Mouse (Mus musculus) heart, embryonic 14.5 days (tissue): ENCODE measurements at regions not wholly inside any gene's neighbourhood (a gene's known extent, or its start where the extent isn't known, plus 50 kb on each side); places are given as distances from the start of the nearest gene placed in this dataset.
A peak's percentile ranks its signal among the peaks of the same experiment; 100 is the strongest.

Experiments
- ATAC-seq: fragments of 200-750 bp; cut with Nextera tagmentation; 2 replicates; pipeline ENCODE4 v1.8.0; 2017; ENCODE audit warnings: low read depth, moderate TSS enrichment; ENCODE audit not compliant: insufficient number of reproducible peaks, insufficient read depth, low FRiP score
- H3K27ac ChIP-seq, 2 experiments: fragments of 200-500 bp in 1 of 2; fragments of 300-500 bp in 1 of 2; sonication (generic) in 1 of 2; replicated peaks in 1 of 2; 2 replicates each; pipeline ENCODE4 v1.5.1; 2012 to 2014; ENCODE audit warnings: low read depth in 2 of 2, low read length in 2 of 2, control low read depth in 1 of 2, mild to moderate bottlenecking in 1 of 2, mixed read lengths in 1 of 2; ENCODE audit not compliant: control insufficient read depth in 1 of 2, insufficient read depth in 1 of 2
- H3K27me3 ChIP-seq: fragments of 300-500 bp; sonication (generic); 2 replicates; pipeline ENCODE4 v1.6.1; 2014; ENCODE audit warnings: mild to moderate bottlenecking, low read length, control low read depth; ENCODE audit not compliant: control insufficient read depth, insufficient read depth
- H3K36me3 ChIP-seq: fragments of 300-500 bp; sonication (generic); 2 replicates; pipeline ENCODE4 v1.6.1; 2014; ENCODE audit warnings: mild to moderate bottlenecking, control low read depth, low read length, mixed read lengths; ENCODE audit not compliant: control insufficient read depth, insufficient read depth
- H3K4me1 ChIP-seq, 2 experiments: fragments of 200-500 bp in 1 of 2; fragments of 300-500 bp in 1 of 2; sonication (generic) in 1 of 2; 2 replicates each; pipeline ENCODE4 v1.6.1; 2012 to 2014; ENCODE audit warnings: low read length in 2 of 2, control low read depth in 1 of 2, mixed read lengths in 1 of 2; ENCODE audit not compliant: control insufficient read depth in 2 of 2, insufficient read depth in 2 of 2
- H3K4me2 ChIP-seq: fragments of 300-500 bp; sonication (generic); 2 replicates; pipeline ENCODE4 v1.6.1; 2014; ENCODE audit warnings: mild to moderate bottlenecking, low read length
- H3K4me3 ChIP-seq, 2 experiments: fragments of 200-500 bp in 1 of 2; fragments of 300-500 bp in 1 of 2; sonication (generic) in 1 of 2; 2 replicates each; pipeline ENCODE4 v1.5.1; 2012 to 2014; ENCODE audit warnings: low read length in 2 of 2, mild to moderate bottlenecking in 2 of 2, control low read depth in 1 of 2, low read depth in 1 of 2, moderate library complexity in 1 of 2; ENCODE audit not compliant: control insufficient read depth in 1 of 2, insufficient read depth in 1 of 2
- H3K9ac ChIP-seq: fragments of 300-500 bp; sonication (generic); 2 replicates; pipeline ENCODE4 v1.6.1; 2014; ENCODE audit warnings: mild to moderate bottlenecking, low read length
- H3K9me3 ChIP-seq: fragments of 300-500 bp; sonication (generic); 2 replicates; pipeline ENCODE4 v1.6.1; 2016; ENCODE audit warnings: low read length, control low read depth; ENCODE audit not compliant: control insufficient read depth
- WGBS: fragments of 180-500 bp; shearing (Covaris S2); extraction: QIAGEN DNeasy Blood & Tissue Kit; methylation state at CpG from one replicate; pipeline ENCODE4 v1.1.7; 2014; 5-methylcytosine and 5-hydroxymethylcytosine counted together

GRCm38 (mm10) chr8:116267021-116267420 lies 237.8 kb upstream of the Dynlrb2 start:
- Histone ChIP-seq H3K36me3 (no peaks in the 10 kb centered on the region), H3K4me2 (no peak overlapping the region), H3K9ac (no peak overlapping the region), H3K4me1 (peaks cover 5 to 6% of the 10 kb centered on the region in 2 experiments), H3K4me3 (no peak overlapping the region), H3K27me3 (no peaks in the 10 kb centered on the region), H3K27ac (no peak overlapping the region), H3K9me3 (no peaks in the 10 kb centered on the region)
- ATAC-seq, result no peak
- WGBS, result 92% methylated on average over 4 of the region's 4 CpGs

GRCm38 (mm10) chr8:116265591-116265990 lies 239.2 kb upstream of the Dynlrb2 start:
- Histone ChIP-seq H3K4me1 (peaks cover 6 to 7% of the 10 kb centered on the region in 2 experiments), H3K27me3 (no peaks in the 10 kb centered on the region), H3K4me2 (no peak overlapping the region), H3K4me3 (no peak overlapping the region), H3K36me3 (no peaks in the 10 kb centered on the region), H3K27ac (no peak overlapping the region), H3K9ac (no peak overlapping the region), H3K9me3 (no peaks in the 10 kb centered on the region)
- ATAC-seq, result no peak
- WGBS, result 79% methylated on average over 3 of the region's 3 CpGs

- Histone ChIP-seq H3K4me1 (peaks cover 6 to 7% of the 10 kb centered on the region in 2 experiments), H3K4me2 (no peak overlapping the region), H3K9me3 (no peaks in the 10 kb centered on the region), H3K27ac (no peak overlapping the region), H3K27me3 (no peaks in the 10 kb centered on the region), H3K9ac (no peak overlapping the region), H3K36me3 (no peaks in the 10 kb centered on the region), H3K4me3 (no peak overlapping the region)
- ATAC-seq, result no peak
- WGBS, result 93% methylated on average over 3 of the region's 3 CpGs
These were observed 240.7 kb upstream of the Dynlrb2 start for GRCm38 (mm10) chr8:116264078-116264477.

GRCm38 (mm10) chr8:116261286-116261685 lies 243.5 kb upstream of the Dynlrb2 start:
- WGBS, result 42% methylated on average over 2 of the region's 2 CpGs
- H3K9me3 ChIP-seq, result no peaks in the 10 kb centered on the region
- H3K27me3 ChIP-seq, result no peaks in the 10 kb centered on the region
- H3K4me3 ChIP-seq, result no peak overlapping the region
- H3K4me1 ChIP-seq, result peaks cover 6 to 7% of the 10 kb centered on the region in 2 experiments
- no peak overlapping the region for H3K9ac ChIP-seq
- no peak overlapping the region for H3K27ac ChIP-seq
- H3K36me3 ChIP-seq, result no peaks in the 10 kb centered on the region
- ATAC-seq, result no peak
- H3K4me2 ChIP-seq, result no peak overlapping the region

- Histone ChIP-seq H3K27ac (no peak overlapping the region), H3K36me3 (no peaks in the 10 kb centered on the region), H3K4me3 (no peak overlapping the region), H3K4me2 (no peak overlapping the region), H3K9me3 (no peaks in the 10 kb centered on the region), H3K4me1 (peaks cover 0 to 5% of the 10 kb centered on the region in 2 experiments; a peak in 2 of 4 replicates), H3K9ac (no peak overlapping the region), H3K27me3 (no peaks in the 10 kb centered on the region)
- no peak for ATAC-seq
- WGBS, result 77% methylated on average over 5 of the region's 5 CpGs
These were observed 249.4 kb upstream of the Dynlrb2 start for GRCm38 (mm10) chr8:116255398-116255797.

- H3K9ac ChIP-seq, result 0 out of 2 replicates have a peak overlapping the region, but pooled peaks have one; percentile 13
- no peak overlapping the region for H3K4me2 ChIP-seq
- no peak for ATAC-seq
- H3K4me1 ChIP-seq, result peaks cover 0 to 5% of the 10 kb centered on the region in 2 experiments; a peak in 2 of 4 replicates
- H3K27ac ChIP-seq, result no peak overlapping the region
- H3K4me3 ChIP-seq, result no peak overlapping the region
- H3K27me3 ChIP-seq, result no peaks in the 10 kb centered on the region
- H3K9me3 ChIP-seq, result no peaks in the 10 kb centered on the region
- H3K36me3 ChIP-seq, result no peaks in the 10 kb centered on the region
- WGBS, result 20% methylated on average over 7 of the region's 7 CpGs
These were observed 252.1 kb upstream of the Dynlrb2 start for GRCm38 (mm10) chr8:116252455-116253216.

- Histone ChIP-seq H3K9ac (no peak overlapping the region), H3K4me1 (peaks cover 0 to 5% of the 10 kb centered on the region in 2 experiments; a peak in 2 of 4 replicates), H3K4me2 (no peak overlapping the region), H3K27ac (no peak overlapping the region), H3K36me3 (no peaks in the 10 kb centered on the region), H3K27me3 (no peaks in the 10 kb centered on the region), H3K9me3 (no peaks in the 10 kb centered on the region), H3K4me3 (no peak overlapping the region)
- WGBS, result 93% methylated on average over 1 of the region's 1 CpGs
- no peak for ATAC-seq
These were observed 256.4 kb upstream of the Dynlrb2 start for GRCm38 (mm10) chr8:116248398-116248797.

- ATAC-seq, result no peak
- 74% methylated on average over 8 of the region's 8 CpGs for WGBS
- no peaks in the 10 kb centered on the region for H3K36me3 ChIP-seq
- H3K27me3 ChIP-seq, result no peaks in the 10 kb centered on the region
- H3K4me2 ChIP-seq, result no peak overlapping the region
- H3K9me3 ChIP-seq, result no peaks in the 10 kb centered on the region
- H3K27ac ChIP-seq, result no peak overlapping the region
- no peaks in the 10 kb centered on the region for H3K4me1 ChIP-seq
- H3K9ac ChIP-seq, result no peak overlapping the region
- no peak overlapping the region for H3K4me3 ChIP-seq
These were observed 261.3 kb upstream of the Dynlrb2 start for GRCm38 (mm10) chr8:116243493-116243892.
